Mouse (Mus musculus): ENCODE measurements around the gene Zcchc24. TPM values are rescaled to one million over a fixed set of nuclear protein-coding genes. Genes with fewer than 3 reads are reported as not detected.

Gene Zcchc24
- polyA plus RNA-seq, 1 experiment from 2014 or later: 33.6 TPM

DNA sequence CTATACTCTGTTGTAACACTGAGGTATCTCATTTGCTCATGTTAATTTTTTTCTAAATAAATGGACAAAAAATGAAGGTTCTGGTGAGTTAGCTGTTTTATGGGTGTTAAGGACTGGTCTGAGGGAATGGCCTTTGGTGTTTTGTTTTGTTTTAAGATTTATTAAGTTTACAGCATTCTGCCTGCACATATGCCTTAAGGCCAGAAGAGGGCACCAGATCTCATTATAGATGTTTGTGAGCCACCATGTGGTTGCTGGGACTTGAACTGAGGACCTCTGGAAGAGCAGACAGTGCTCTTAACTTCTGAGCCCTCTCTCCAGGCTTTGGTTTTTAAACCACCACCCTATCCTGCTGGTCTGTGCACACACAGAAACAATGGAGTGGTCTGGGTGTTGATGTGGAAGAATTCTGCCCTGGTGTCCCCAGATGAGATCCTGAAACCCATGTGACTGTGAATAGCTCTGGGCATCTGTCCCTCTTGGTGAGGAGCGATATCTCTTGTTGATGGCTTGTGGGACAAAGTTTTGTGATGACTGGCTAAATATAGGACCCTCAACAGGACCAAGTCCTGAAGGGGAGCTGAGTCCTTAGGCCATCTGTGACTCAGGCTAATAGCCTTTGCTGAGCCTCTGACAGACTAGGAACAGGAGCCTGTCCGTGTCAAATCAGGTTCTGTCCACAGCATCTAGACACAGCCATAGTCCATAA, 102.0 kb downstream of the Zcchc24 start:
- Histone ChIP-seq H3K27ac (ENCODE audit: low read depth) (no peak overlapping the region), H3K27me3 (replicated peaks; ENCODE audit: control insufficient read depth, insufficient read depth, low read length) (no peaks in the 10 kb centered on the region), H3K4me3 (ENCODE audit: low read depth, low read length) (no peak overlapping the region), H3K9me3 (ENCODE audit: control insufficient read depth, low read length) (no peaks in the 10 kb centered on the region), H3K36me3 (ENCODE audit: control insufficient read depth, insufficient read depth, low read length) (peaks cover 47% of the 10 kb centered on the region), H3K9ac (ENCODE audit: low read length) (no peak overlapping the region), H3K4me1 (replicated peaks; ENCODE audit: control insufficient read depth, insufficient read depth, low read length) (no peaks in the 10 kb centered on the region), H3K4me2 (ENCODE audit: low read length) (no peak overlapping the region)
- ATAC-seq (replicated peaks; ENCODE audit: low FRiP score, low TSS enrichment, low read depth) (no peak), DNase-seq (ENCODE audit: low spot score) (no peak)
- WGBS: 84% methylated on average over 2 of the region's 2 CpGs

DNA sequence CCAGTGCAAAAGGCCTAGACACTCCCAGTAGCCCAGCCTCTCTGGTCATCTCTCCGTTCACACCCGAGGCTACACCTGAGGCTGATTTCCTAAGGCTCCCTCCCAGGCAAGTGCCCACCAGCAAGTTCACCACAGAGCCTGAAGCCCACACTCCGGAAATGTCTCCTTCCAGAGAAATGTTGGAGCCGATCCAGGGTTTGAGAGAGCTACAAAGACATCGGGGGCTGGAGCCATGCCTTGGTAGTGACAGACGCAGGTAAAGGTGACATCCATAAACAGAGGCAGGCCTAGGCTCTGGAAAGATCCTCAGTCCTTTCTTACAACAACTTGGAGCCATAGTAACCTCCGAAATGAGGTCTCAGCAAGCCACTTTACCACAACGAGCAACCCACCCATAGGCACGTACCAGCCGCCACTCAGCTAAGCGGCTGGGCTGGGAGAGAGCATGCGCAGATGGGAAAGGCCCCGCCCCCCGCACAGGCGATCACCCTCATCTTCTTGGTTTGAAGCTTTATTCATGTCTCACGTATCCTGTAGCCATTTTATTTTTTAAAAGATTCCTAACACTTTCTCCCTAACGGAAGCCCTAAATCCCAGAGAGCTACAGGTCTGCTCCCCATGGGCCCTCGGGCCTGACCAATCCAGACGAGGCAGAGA, 103.4 kb downstream of the Zcchc24 start:
- H3K4me1 ChIP-seq (replicated peaks; ENCODE audit: control insufficient read depth, insufficient read depth, low read length): no peaks in the 10 kb centered on the region
- H3K36me3 ChIP-seq (ENCODE audit: control insufficient read depth, insufficient read depth, low read length): peaks cover 61% of the 10 kb centered on the region
- H3K27me3 ChIP-seq (replicated peaks; ENCODE audit: control insufficient read depth, insufficient read depth, low read length): no peaks in the 10 kb centered on the region
- ATAC-seq (replicated peaks; ENCODE audit: low FRiP score, low TSS enrichment, low read depth) (no peak), DNase-seq (ENCODE audit: low spot score) (no peak)
- H3K9me3 ChIP-seq (ENCODE audit: control insufficient read depth, low read length): no peaks in the 10 kb centered on the region
- no peak overlapping the region for H3K9ac ChIP-seq (ENCODE audit: low read length)
- H3K4me3 ChIP-seq (ENCODE audit: low read depth, low read length): no peak overlapping the region
- 74% methylated on average over 19 of the region's 19 CpGs for WGBS
- no peak overlapping the region for H3K4me2 ChIP-seq (ENCODE audit: low read length)
- H3K27ac ChIP-seq (ENCODE audit: low read depth): no peak overlapping the region

DNA sequence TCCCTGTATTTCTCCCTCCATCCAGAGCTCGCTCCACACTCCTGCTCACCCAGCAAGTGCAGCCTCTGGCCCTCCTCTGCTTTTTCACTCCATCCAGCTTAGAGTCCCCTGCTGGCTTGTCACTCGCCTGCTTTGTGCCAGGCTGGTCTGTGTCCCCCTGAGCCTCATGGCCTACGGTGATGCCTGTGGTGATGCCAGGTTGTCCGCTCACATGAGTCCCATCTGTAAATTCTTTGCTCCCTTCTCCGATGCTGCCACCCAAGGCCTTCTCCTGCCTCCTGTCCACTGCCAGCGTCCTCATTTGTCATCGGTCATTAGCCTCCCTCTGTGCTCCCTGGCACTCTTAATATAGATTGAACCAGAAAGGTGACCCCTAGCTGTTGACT, 104.5 kb downstream of the Zcchc24 start:
- Histone ChIP-seq H3K9me3 (ENCODE audit: control insufficient read depth, low read length) (no peaks in the 10 kb centered on the region), H3K4me2 (ENCODE audit: low read length) (no peak overlapping the region), H3K36me3 (ENCODE audit: control insufficient read depth, insufficient read depth, low read length) (peaks cover 72% of the 10 kb centered on the region), H3K27me3 (replicated peaks; ENCODE audit: control insufficient read depth, insufficient read depth, low read length) (no peaks in the 10 kb centered on the region), H3K27ac (ENCODE audit: low read depth) (no peak overlapping the region), H3K4me1 (replicated peaks; ENCODE audit: control insufficient read depth, insufficient read depth, low read length) (no peaks in the 10 kb centered on the region), H3K9ac (ENCODE audit: low read length) (no peak overlapping the region), H3K4me3 (ENCODE audit: low read depth, low read length) (no peak overlapping the region)
- 83% methylated on average over 7 of the region's 7 CpGs for WGBS
- DNase-seq (ENCODE audit: low spot score) (no peak), ATAC-seq (replicated peaks; ENCODE audit: low FRiP score, low TSS enrichment, low read depth) (no peak)

DNA sequence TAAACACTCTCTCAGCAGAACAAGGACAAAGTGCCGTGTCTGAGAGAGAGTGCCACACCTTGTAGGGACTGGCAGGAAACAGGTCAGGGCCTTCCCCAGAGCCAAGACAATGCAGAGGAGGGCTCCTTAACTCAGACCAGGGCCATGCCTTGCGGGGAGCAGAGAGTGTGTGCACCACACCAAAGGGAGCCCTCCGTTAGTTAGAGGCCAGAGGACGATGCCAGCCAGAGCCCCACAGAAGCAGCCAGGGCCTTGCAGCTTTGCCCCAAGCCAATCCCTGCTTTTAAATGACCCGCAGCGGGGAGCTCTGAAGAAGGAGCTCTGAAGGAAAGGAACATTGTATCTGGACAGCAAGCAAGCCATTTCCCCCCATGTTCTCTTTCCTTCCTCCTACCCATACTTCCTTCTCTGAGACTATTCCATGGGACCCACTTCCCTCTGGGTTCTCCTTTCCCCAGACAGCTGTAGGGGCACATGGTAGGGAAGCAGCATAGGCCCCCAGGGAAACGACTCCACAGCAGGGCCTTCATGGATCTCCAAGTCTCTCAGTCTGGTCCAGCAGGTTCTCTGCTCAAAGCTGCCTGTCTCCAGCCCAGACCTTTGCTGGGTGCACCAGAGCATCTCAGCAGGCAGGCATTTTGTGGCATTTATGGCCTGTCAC, 105.1 kb downstream of the Zcchc24 start:
- peaks cover 77% of the 10 kb centered on the region for H3K36me3 ChIP-seq (ENCODE audit: control insufficient read depth, insufficient read depth, low read length)
- no peaks in the 10 kb centered on the region for H3K27me3 ChIP-seq (replicated peaks; ENCODE audit: control insufficient read depth, insufficient read depth, low read length)
- ATAC-seq (replicated peaks; ENCODE audit: low FRiP score, low TSS enrichment, low read depth): no peak

More for the DNA sequence above, 105.1 kb downstream of the Zcchc24 start:
- no peak overlapping the region for H3K27ac ChIP-seq (ENCODE audit: low read depth)
- H3K9me3 ChIP-seq (ENCODE audit: control insufficient read depth, low read length): no peaks in the 10 kb centered on the region
- no peak overlapping the region for H3K4me2 ChIP-seq (ENCODE audit: low read length)
- no peaks in the 10 kb centered on the region for H3K4me1 ChIP-seq (replicated peaks; ENCODE audit: control insufficient read depth, insufficient read depth, low read length)
- WGBS: 81% methylated on average over 7 of the region's 7 CpGs
- no peak overlapping the region for H3K9ac ChIP-seq (ENCODE audit: low read length)
- no peak for DNase-seq (ENCODE audit: low spot score)
- H3K4me3 ChIP-seq (ENCODE audit: low read depth, low read length): no peak overlapping the region

Other genes with a start within 250 kb of the Zcchc24 start
- gene Ppif, start 74.9 kb downstream of the Zcchc24 start, polyA plus RNA-seq (2014; fragmentation: Nextera tagmentation; extraction: Ambion mirVana): 71.2 and 71.4 TPM in 2 replicates
- gene Anxa11, start 73.1 kb upstream of the Zcchc24 start, polyA plus RNA-seq (2014; fragmentation: Nextera tagmentation; extraction: Ambion mirVana): 66.8 and 68.3 TPM in 2 replicates
- gene Plac9a, start 134.1 kb upstream of the Zcchc24 start, polyA plus RNA-seq (2014; fragmentation: Nextera tagmentation; extraction: Ambion mirVana): not detected in 2 replicates
- 3.8 and 4.9 TPM in 2 replicates for gene Tmem254a, start 158.6 kb upstream of the Zcchc24 start, polyA plus RNA-seq (2014; fragmentation: Nextera tagmentation; extraction: Ambion mirVana)
- gene Cphx1, start 169.3 kb upstream of the Zcchc24 start, polyA plus RNA-seq (2014; fragmentation: Nextera tagmentation; extraction: Ambion mirVana): not detected in 2 replicates
- 1.3 and 1.8 TPM in 2 replicates for gene Duxbl1, start 209.5 kb upstream of the Zcchc24 start, polyA plus RNA-seq (2014; fragmentation: Nextera tagmentation; extraction: Ambion mirVana)